Mouse (Mus musculus) testis, adult 2 months (tissue): ENCODE measurements around the gene Gsk3b. TPM values are rescaled to one million over a fixed set of nuclear protein-coding genes. Genes with fewer than 3 reads are reported as not detected.

Experiments used
- H3K27ac ChIP-seq: fragments of 200-500 bp; 2 replicates; pipeline ENCODE4 v1.5.1; 2012; ENCODE audit warnings: low read depth, low read length; ENCODE audit not compliant: control insufficient read depth, insufficient read depth
- H3K27me3 ChIP-seq: fragments of 200-500 bp; 2 replicates; pipeline ENCODE4 v1.6.1; 2012; ENCODE audit warnings: mild to moderate bottlenecking, low read length, moderate library complexity; ENCODE audit not compliant: control insufficient read depth, insufficient read depth
- H3K36me3 ChIP-seq: fragments of 200-500 bp; 2 replicates; pipeline ENCODE4 v1.6.1; 2012; ENCODE audit warnings: mild to moderate bottlenecking, low read length; ENCODE audit not compliant: control insufficient read depth, insufficient read depth
- H3K4me1 ChIP-seq: fragments of 200-500 bp; 2 replicates; pipeline ENCODE4 v1.6.1; 2012; ENCODE audit warnings: low read length; ENCODE audit not compliant: control insufficient read depth, insufficient read depth
- H3K4me3 ChIP-seq: fragments of 200-500 bp; 2 replicates; pipeline ENCODE4 v1.5.1; 2012; ENCODE audit warnings: low read depth, mild to moderate bottlenecking, low read length, moderate library complexity, mixed read lengths; ENCODE audit not compliant: control insufficient read depth
- CTCF ChIP-seq: fragments of 200-500 bp; IDR thresholded peaks from 2 replicates; pipeline ENCODE4 v1.5.1; 2012; ENCODE audit warnings: low read depth, mild to moderate bottlenecking, inconsistent platforms, low read length, moderate library complexity; ENCODE audit not compliant: control insufficient read depth, insufficient read depth, insufficient replicate concordance
- POLR2A ChIP-seq: fragments of 200-500 bp; IDR thresholded peaks from 2 replicates; pipeline ENCODE4 v1.6.1; 2012; ENCODE audit warnings: low read depth, mild to moderate bottlenecking, inconsistent platforms, low read length, moderate library complexity; ENCODE audit not compliant: control insufficient read depth
- polyA plus RNA-seq: library from polyadenylated mRNA; depleted of rRNA; stranded (reverse); fragments of >200 nt; gene quantifications from 2 replicates; pipeline ENCODE4 v1.2.3, GENCODE M21; 2012; rRNA removed

Gsk3b gene
- polyA plus RNA-seq, 1 experiment = 129 TPM

DNA sequence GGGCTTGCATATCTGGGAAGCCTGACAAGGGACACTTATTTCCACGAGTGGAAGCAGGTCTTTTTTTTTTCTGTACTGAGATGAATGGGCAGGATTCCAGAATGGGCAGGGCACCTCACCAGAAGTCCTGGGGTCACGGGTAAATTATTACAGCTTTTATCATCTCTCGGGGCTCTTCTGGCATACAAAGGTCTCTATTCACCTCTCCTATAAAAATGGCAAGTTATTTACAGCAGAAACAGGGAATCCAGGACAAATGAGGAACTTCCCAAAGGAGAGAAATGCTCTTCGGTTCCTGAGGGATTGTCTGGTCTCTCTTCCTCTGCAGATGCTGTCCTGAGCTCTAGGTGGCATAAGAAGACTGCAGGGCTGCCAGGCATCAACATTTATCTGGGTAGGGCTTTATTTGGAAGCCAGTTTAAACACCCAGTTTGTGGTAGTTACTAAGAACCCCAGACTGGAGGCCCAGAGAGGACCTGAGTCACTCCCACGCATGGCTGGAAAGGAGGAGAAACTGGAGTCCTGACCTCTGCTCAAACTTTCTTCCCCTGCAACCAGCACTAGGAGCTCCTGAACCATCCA is 206.6 kb downstream of the Gsk3b start:
- Histone ChIP-seq H3K27ac (no peak overlapping the region), H3K4me3 (no peak overlapping the region), H3K36me3 (no peaks in the 10 kb centered on the region), H3K27me3 (no peaks in the 10 kb centered on the region), H3K4me1 (no peaks in the 10 kb centered on the region)
- TF ChIP-seq CTCF (no peak), POLR2A (no peak)

Other genes starting within 250 kb of the Gsk3b start
- 1.2 TPM in 2 replicates for gene Gm36028, start 227.9 kb upstream of the Gsk3b start, polyA plus RNA-seq
- 9.4 and 12.5 TPM in 2 replicates for gene Lrrc58, start 220.6 kb upstream of the Gsk3b start, polyA plus RNA-seq
- gene Gpr156, start 172.5 kb upstream of the Gsk3b start, polyA plus RNA-seq = 0.91 and 0.98 TPM in 2 replicates
- gene Nr1i2, start 205.8 kb downstream of the Gsk3b start, polyA plus RNA-seq = 0.22 and 0.36 TPM in 2 replicates